Mouse (Mus musculus): ENCODE data around the gene Olfr1314.

Olfr1314 gene

GRCm38 (mm10) chr2:112096681-112097080, at the start of gene Olfr1314:
Gene Olfr1314, minus strand, starts transcription at chr2:112096781.
- DNase-seq = no peak

GRCm38 (mm10) chr2:112140029-112140428, 43.4 kb upstream of the Olfr1314 start, which contains the start of gene Olfr1317:
Gene Olfr1317, plus strand, starts transcription at chr2:112140329.
- no peak for DNase-seq

GRCm38 (mm10) chr2:112134877-112135276, 38.3 kb upstream of the Olfr1314 start, which contains the start of gene Olfr1316:
Gene Olfr1316, minus strand, starts transcription at chr2:112134977.
- DNase-seq = no peak

DNA sequence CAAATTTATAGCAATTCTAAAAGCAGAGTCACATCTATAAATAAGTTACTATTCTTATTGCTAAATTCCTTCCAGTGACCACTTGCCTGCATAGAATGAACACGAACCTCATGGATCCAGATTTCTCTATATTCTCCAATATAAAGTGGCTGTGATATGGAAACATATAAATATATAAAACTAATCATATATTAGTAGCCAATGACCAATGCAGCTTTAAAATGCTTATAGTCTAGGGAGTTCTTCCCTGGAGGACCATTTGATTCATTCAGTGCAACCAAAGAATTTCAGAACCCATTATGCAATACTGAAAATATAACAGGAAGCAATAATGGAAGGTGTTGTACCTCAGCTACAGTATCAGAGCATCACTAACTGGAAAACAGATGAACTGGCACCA, 18.8 kb upstream of the Olfr1314 start, which contains the start of gene Olfr1315-ps1:
Olfr1315-ps1 (minus strand) TSS at position 101 of the 400 bp plus-strand sequence.
- DNase-seq = no peak

GRCm38 (mm10) chr2:112077743-112078142, 18.8 kb downstream of the Olfr1314 start, which contains the start of gene Olfr1313:
Gene Olfr1313, minus strand, starts transcription at chr2:112077843.
- DNase-seq = no peak

GRCm38 (mm10) chr2:112050138-112050537, 46.4 kb downstream of the Olfr1314 start, which contains the start of gene Olfr1312:
Gene Olfr1312, minus strand, starts transcription at chr2:112050238.
- no peak for DNase-seq

Data from lung, postnatal 36 days (tissue).